Mouse (Mus musculus) E14TG2a.4 (cell line): ENCODE results near the gene Ube2c.
"Not testable (repeated sequence)": the region's sequence is repeated elsewhere in the genome, so short reads cannot be mapped to it uniquely, and the experiment has no call there.

ENCODE experiments used
- CTCF ChIP-seq: conservative IDR thresholded peaks from 2 replicates; pipeline ENCODE4 v1.5.1; 2014; ENCODE audit warnings: low read length
- NANOG ChIP-seq: IDR thresholded peaks from 2 replicates; pipeline ENCODE4 v1.6.1; 2014; ENCODE audit warnings: borderline replicate concordance, low read length, mixed read lengths

- TF ChIP-seq CTCF = peak; percentile 38
- TF ChIP-seq NANOG = not testable (repeated sequence)
Observed at GRCm38 (mm10) chr2:164798554-164798953, 28.9 kb downstream of the Ube2c start.
